10 mouse cellular contexts compared by ENCODE assay signal in genomic region chr7:105641936-105642335, GRCm38 (mm10). TPM values are rescaled to one million over a fixed set of nuclear protein-coding genes. Genes with fewer than 3 reads are reported as not detected.
DNase-seq lines count a peak whose midpoint lies in the region; ATAC-seq and TF ChIP-seq lines count a peak whose summit lies in the region.
"Had no signal": no experiment of that assay in that cellular context is flagged by ENCODE, and none has a peak within 500 bp of the region (broad histone marks: within the 10 kb centered on the region; RNA-seq: fewer than 3 reads in every experiment).

No protein-coding gene starts in this region.

- 0 out of 2 replicates have a peak overlapping the region, but pooled peaks have one; percentile 74 for H3K4me3 ChIP-seq in heart, embryonic 10.5 days
- no peak overlapping the region for H3K4me3 ChIP-seq in heart, embryonic 11.5 days (ENCODE audit: low read depth, low read length)
- H3K4me3 ChIP-seq in C2C12 (ENCODE audit: insufficient read depth, poor library complexity, severe bottlenecking): no peak overlapping the region
- H3K4me3 ChIP-seq in macrophage (ENCODE audit: inconsistent target): peak overlapping the region; percentile 69; the same call in 1 of the 2 replicates

- H3K4me2 ChIP-seq in heart, embryonic 11.5 days: no peak overlapping the region

- peaks cover 46% of the 10 kb centered on the region for H3K79me2 ChIP-seq in C2C12 (ENCODE audit: control insufficient read depth, insufficient read depth)
- H3K79me2 ChIP-seq in macrophage (ENCODE audit: inconsistent target): peaks cover 30% of the 10 kb centered on the region; the same call in 1 of the 2 replicates

- peak overlapping the region; percentile 24 for H3ac ChIP-seq in C2C12 (ENCODE audit: control insufficient read depth, insufficient read length, low read depth)

- peaks cover 30% of the 10 kb centered on the region for H3K79me3 ChIP-seq in C2C12 (ENCODE audit: low read depth)

- H3K36me3 ChIP-seq in heart, embryonic 10.5 days: peaks cover 30% of the 10 kb centered on the region
- H3K36me3 ChIP-seq in heart, embryonic 11.5 days (ENCODE audit: control insufficient read depth, insufficient read depth, low read length): peaks cover 10% of the 10 kb centered on the region
- H3K36me3 ChIP-seq in C2C12 (ENCODE audit: control insufficient read depth, insufficient read depth) (peaks cover 31% of the 10 kb centered on the region), macrophage (ENCODE audit: inconsistent target) (peaks cover 30% of the 10 kb centered on the region)

- H3K27ac ChIP-seq in heart, embryonic 10.5 days: no peak overlapping the region
- no peak overlapping the region for H3K27ac ChIP-seq in heart, embryonic 11.5 days (ENCODE audit: low read depth, low read length)
- peak overlapping the region; percentile 93 for H3K27ac ChIP-seq in macrophage

- no peaks in the 10 kb centered on the region for H3K27me3 ChIP-seq in heart, embryonic 10.5 days (ENCODE audit: insufficient read depth, poor library complexity, severe bottlenecking)
- no peaks in the 10 kb centered on the region for H3K27me3 ChIP-seq in heart, embryonic 11.5 days (ENCODE audit: control insufficient read depth, insufficient read depth, low read length)
- no peaks in the 10 kb centered on the region for H3K27me3 ChIP-seq in C2C12 (ENCODE audit: control insufficient read depth, insufficient read depth, insufficient read length)
- H3K27me3 ChIP-seq: Patski had no signal

- 56% methylated on average over 3 of the region's 3 CpGs for WGBS in heart, embryonic 10.5 days
- 72% methylated on average over 3 of the region's 3 CpGs for WGBS in heart, embryonic 11.5 days (ENCODE audit: insufficient replicate concordance)
- 28% methylated on average over 3 of the region's 3 CpGs for WGBS in macrophage (ENCODE audit: missing documents)

- H3K9ac ChIP-seq in heart, embryonic 11.5 days (ENCODE audit: low read depth, low read length): no peak overlapping the region

- peaks cover 28% of the 10 kb centered on the region for H3K4me1 ChIP-seq in heart, embryonic 10.5 days
- H3K4me1 ChIP-seq in heart, embryonic 11.5 days (ENCODE audit: control insufficient read depth, insufficient read depth, low read length): peaks cover 10% of the 10 kb centered on the region

- no peak for DNase-seq in heart, embryonic 10.5 days (ENCODE audit: low spot score)
- no peak for DNase-seq in T-cell, adult 2 months (ENCODE audit: low spot score)
- DNase-seq in spleen, postnatal 4 days (ENCODE audit: low spot score in 2 of 2): no peak
- DNase-seq: cerebellum, adult 11 months had no signal

- TF ChIP-seq CTCF in C2C12 (IDR thresholded peaks at IDR 0.05; ENCODE audit: control insufficient read depth, insufficient read depth, insufficient read length): no peak

- ATAC-seq in heart, embryonic 11.5 days (replicated peaks; ENCODE audit: insufficient number of reproducible peaks, low FRiP score, low TSS enrichment): no peak
- ATAC-seq in granulocyte monocyte progenitor cell, adult 5-6 weeks (replicated peaks; ENCODE audit: poor library complexity, severe bottlenecking): peak; percentile 39
- ATAC-seq in inflammation-experienced regulatory T-cells, adult 6 months: no peak
- ATAC-seq: Patski had no signal

- no peaks in the 10 kb centered on the region for H3K9me3 ChIP-seq in heart, embryonic 10.5 days
- H3K9me3 ChIP-seq in heart, embryonic 11.5 days (replicated peaks; ENCODE audit: control insufficient read depth, low read length): no peaks in the 10 kb centered on the region

TF ChIP-seq in C2C12, 6 proteins besides CTCF, POLR2A, EP300 and RAD21:
- TF ChIP-seq MAX (IDR thresholded peaks at IDR 0.05) (no peak), MYOD1 (IDR thresholded peaks at IDR 0.05; ENCODE audit: control insufficient read depth, insufficient read length, low read depth) (no peak), MYOG (IDR thresholded peaks at IDR 0.05; ENCODE audit: control insufficient read depth, extremely low read depth, insufficient read length) (no peak), CEBPB (IDR thresholded peaks at IDR 0.05; ENCODE audit: low read depth) (no peak), FOSL1 (IDR thresholded peaks at IDR 0.05; ENCODE audit: insufficient read depth, low read length, poor library complexity, severe bottlenecking) (no peak), USF1 (IDR thresholded peaks at IDR 0.05; ENCODE audit: low read depth) (no peak)

RNA-seq across cellular contexts. Expression of gene Gm45799, which starts 1.6 kb away (rescaled TPM):
- polyA plus RNA-seq in heart, embryonic 10.5 days (2016; fragmentation: Nextera tagmentation; extraction: Ambion mirVana): 33.0 and 37.9 TPM in 2 replicates
- 30.2 and 39.0 TPM in 2 replicates for polyA plus RNA-seq in heart, embryonic 11.5 days (2014; fragmentation: Nextera tagmentation; extraction: Ambion mirVana)
- polyA plus RNA-seq in C2C12 (2012; fragmentation: generic; extraction: Trizol) (56.8 TPM), macrophage (2018) (1.7 to 8.3 TPM (median 4.9 TPM) in 3 replicates)
- total RNA-seq in granulocyte monocyte progenitor cell, adult 5-6 weeks (2014; fragmentation: Nextera tagmentation): 28.7 TPM in 1 of 2 replicates, not detected in the other
- total RNA-seq in granulocyte monocyte progenitor cell, adult 5-6 weeks (2017): 0.99 TPM in 1 of 2 replicates, not detected in the other
- 10 to 100 TPM; 10.2 to 47.1 (median 16.6) TPM for total RNA-seq in macrophage (2018; cell fraction: chromatin; rRNA removed)
- 1 to 10 TPM in 25 of 26 experiments, under 1 TPM in 1; 0.91 to 7.1 (median 2.7) TPM for total RNA-seq in macrophage (2018; cell fraction: cytosol; rRNA removed)
- total RNA-seq in macrophage (2018; cell fraction: nucleus; rRNA removed): 10 to 100 TPM in 21 of 26 experiments, 1 to 10 TPM in 5; 6.0 to 30.8 (median 20.0) TPM
- 10 to 100 TPM in 1 of 3 experiments, 1 to 10 TPM in 2; 4.9 to 13.7 (median 8.7) TPM for polyA plus RNA-seq in inflammation-experienced regulatory T-cells, adult 6 months (2017; shearing (Covaris generic))

RNA-seq across cellular contexts. Expression of gene Arfip2, which starts 1.7 kb away (rescaled TPM):
- polyA plus RNA-seq in heart, embryonic 10.5 days (2016; fragmentation: Nextera tagmentation; extraction: Ambion mirVana): 45.0 and 56.2 TPM in 2 replicates
- 48.5 and 57.3 TPM in 2 replicates for polyA plus RNA-seq in heart, embryonic 11.5 days (2014; fragmentation: Nextera tagmentation; extraction: Ambion mirVana)
- polyA plus RNA-seq in C2C12 (2012; fragmentation: generic; extraction: Trizol): 68.2 TPM
- total RNA-seq in granulocyte monocyte progenitor cell, adult 5-6 weeks (2014; fragmentation: Nextera tagmentation): 23.8 and 31.4 TPM in 2 replicates
- 47.1 and 85.6 TPM in 2 replicates for total RNA-seq in granulocyte monocyte progenitor cell, adult 5-6 weeks (2017)
- total RNA-seq in macrophage (2018; cell fraction: chromatin; rRNA removed): 100 to 1,000 TPM in 4 of 26 experiments, 10 to 100 TPM in 22; 42.3 to 124 (median 73.3) TPM
- 10 to 100 TPM in 25 of 26 experiments, 1 to 10 TPM in 1; 8.0 to 19.5 (median 15.7) TPM for total RNA-seq in macrophage (2018; cell fraction: cytosol; rRNA removed)
- 100 to 1,000 TPM in 2 of 26 experiments, 10 to 100 TPM in 24; 25.6 to 111 (median 59.7) TPM for total RNA-seq in macrophage (2018; cell fraction: nucleus; rRNA removed)
- 23.1 to 24.5 TPM (median 23.7 TPM) in 3 replicates for polyA plus RNA-seq in macrophage (2018)
- 10 to 100 TPM; 10.3 to 12.8 (median 12.2) TPM for polyA plus RNA-seq in inflammation-experienced regulatory T-cells, adult 6 months (2017; shearing (Covaris generic))

RNA-seq across cellular contexts. Expression of gene Timm10b, which starts 2.1 kb away (rescaled TPM):
- polyA plus RNA-seq in heart, embryonic 10.5 days (2016; fragmentation: Nextera tagmentation; extraction: Ambion mirVana): 179 and 200 TPM in 2 replicates
- 151 and 160 TPM in 2 replicates for polyA plus RNA-seq in heart, embryonic 11.5 days (2014; fragmentation: Nextera tagmentation; extraction: Ambion mirVana)
- polyA plus RNA-seq in C2C12 (2012; fragmentation: generic; extraction: Trizol) (203 TPM), macrophage (2018) (36.5 to 124 TPM (median 98.7 TPM) in 3 replicates)
- total RNA-seq in granulocyte monocyte progenitor cell, adult 5-6 weeks (2014; fragmentation: Nextera tagmentation): 39.1 and 49.7 TPM in 2 replicates
- total RNA-seq in granulocyte monocyte progenitor cell, adult 5-6 weeks (2017): 72.1 and 77.6 TPM in 2 replicates
- 100 to 1,000 TPM in 1 of 26 experiments, 10 to 100 TPM in 20, 1 to 10 TPM in 5; 3.6 to 111 (median 28.4) TPM for total RNA-seq in macrophage (2018; cell fraction: chromatin; rRNA removed)
- 100 to 1,000 TPM in 13 of 26 experiments, 10 to 100 TPM in 13; 52.5 to 139 (median 101) TPM for total RNA-seq in macrophage (2018; cell fraction: cytosol; rRNA removed)
- total RNA-seq in macrophage (2018; cell fraction: nucleus; rRNA removed): 100 to 1,000 TPM in 2 of 26 experiments, 10 to 100 TPM in 23, 1 to 10 TPM in 1; 9.3 to 111 (median 44.7) TPM
- polyA plus RNA-seq in inflammation-experienced regulatory T-cells, adult 6 months (2017; shearing (Covaris generic)): 100 to 1,000 TPM; 193 to 230 (median 222) TPM

RNA-seq across cellular contexts. Expression of gene Trim3, which starts 8.6 kb away (rescaled TPM):
- 30.3 and 32.6 TPM in 2 replicates for polyA plus RNA-seq in heart, embryonic 10.5 days (2016; fragmentation: Nextera tagmentation; extraction: Ambion mirVana)
- polyA plus RNA-seq in heart, embryonic 11.5 days (2014; fragmentation: Nextera tagmentation; extraction: Ambion mirVana): 20.2 and 23.7 TPM in 2 replicates
- polyA plus RNA-seq in C2C12 (2012; fragmentation: generic; extraction: Trizol) (44.4 TPM), macrophage (2018) (15.2 to 30.8 TPM (median 17.8 TPM) in 3 replicates)
- 1.7 and 5.4 TPM in 2 replicates for total RNA-seq in granulocyte monocyte progenitor cell, adult 5-6 weeks (2014; fragmentation: Nextera tagmentation)
- 1.4 and 5.0 TPM in 2 replicates for total RNA-seq in granulocyte monocyte progenitor cell, adult 5-6 weeks (2017)
- total RNA-seq in macrophage (2018; cell fraction: chromatin; rRNA removed): 100 to 1,000 TPM in 20 of 26 experiments, 10 to 100 TPM in 6; 66.5 to 241 (median 129) TPM
- 10 to 100 TPM; 11.6 to 25.1 (median 16.3) TPM for total RNA-seq in macrophage (2018; cell fraction: cytosol; rRNA removed)
- total RNA-seq in macrophage (2018; cell fraction: nucleus; rRNA removed): 100 to 1,000 TPM in 10 of 26 experiments, 10 to 100 TPM in 16; 33.8 to 220 (median 87.2) TPM
- 1 to 10 TPM in 2 of 3 experiments, under 1 TPM in 1; 0.70 to 5.4 (median 3.3) TPM for polyA plus RNA-seq in inflammation-experienced regulatory T-cells, adult 6 months (2017; shearing (Covaris generic))

RNA-seq across cellular contexts. Expression of gene Dnhd1, which starts 8.7 kb away (rescaled TPM):
- 0.55 and 0.58 TPM in 2 replicates for polyA plus RNA-seq in heart, embryonic 10.5 days (2016; fragmentation: Nextera tagmentation; extraction: Ambion mirVana)
- 0.87 and 1.1 TPM in 2 replicates for polyA plus RNA-seq in heart, embryonic 11.5 days (2014; fragmentation: Nextera tagmentation; extraction: Ambion mirVana)
- polyA plus RNA-seq in C2C12 (2012; fragmentation: generic; extraction: Trizol): 0.35 TPM
- total RNA-seq in granulocyte monocyte progenitor cell, adult 5-6 weeks (2014; fragmentation: Nextera tagmentation): 0.45 and 3.7 TPM in 2 replicates
- 0.13 and 1.2 TPM in 2 replicates for total RNA-seq in granulocyte monocyte progenitor cell, adult 5-6 weeks (2017)
- 10 to 100 TPM in 25 of 26 experiments, 1 to 10 TPM in 1; 7.1 to 53.6 (median 24.0) TPM for total RNA-seq in macrophage (2018; cell fraction: chromatin; rRNA removed)
- 1 to 10 TPM in 9 of 26 experiments, under 1 TPM in 17; 0.24 to 3.3 (median 0.80) TPM for total RNA-seq in macrophage (2018; cell fraction: cytosol; rRNA removed)
- total RNA-seq in macrophage (2018; cell fraction: nucleus; rRNA removed): 10 to 100 TPM in 20 of 26 experiments, 1 to 10 TPM in 6; 3.5 to 24.1 (median 14.1) TPM
- polyA plus RNA-seq in macrophage (2018): 0.68 to 2.0 TPM (median 0.80 TPM) in 3 replicates
- 1 to 10 TPM in 1 of 3 experiments, under 1 TPM in 2; 0.26 to 1.1 (median 0.46) TPM for polyA plus RNA-seq in inflammation-experienced regulatory T-cells, adult 6 months (2017; shearing (Covaris generic))

Comparison
In these comparisons a context has a peak if more than half of its experiments do, and no peak if none do; other contexts are left out.
1. H3K4me3 ChIP-seq: peak in heart, embryonic 10.5 days (single experiment) and macrophage (single experiment); none in heart, embryonic 11.5 days (single experiment) and C2C12 (single experiment).